Mouse (Mus musculus): ENCODE measurements around the gene Fam216a. TPM values are rescaled to one million over a fixed set of nuclear protein-coding genes. Genes with fewer than 3 reads are reported as not detected.

Gene Fam216a
- total and polyA plus RNA-seq, 3 experiments: 38.2 to 50.2 (median 41.4) TPM

- H3K36me3 ChIP-seq (replicated peaks in 1 of 2; ENCODE audit: control insufficient read depth in 1 of 2, insufficient read depth in 1 of 2, low read length in 1 of 2): peaks cover 33 to 71% of the 10 kb centered on the region in 2 experiments
- H3K4me1 ChIP-seq (ENCODE audit: control insufficient read depth in 1 of 2, insufficient read depth in 2 of 2): peaks cover 4 to 12% of the 10 kb centered on the region in 2 experiments; a peak in 3 of 4 replicates
- H3K4me3 ChIP-seq (replicated peaks in 1 of 3; ENCODE audit: low read depth in 2 of 3, low read length in 2 of 3, poor library complexity in 1 of 3): no peak overlapping the region
- dilution Hi-C loops (cut with MboI; ENCODE audit: extremely low pct_ligation_motif_present, extremely low pct_unique_long_range_greater_than_20kb, low sequenced_read_pairs): no loop called here
- peaks cover 14% of the 10 kb centered on the region for H3K79me2 ChIP-seq (replicated peaks; ENCODE audit: control insufficient read depth, extremely low read depth, insufficient read depth, poor library complexity, severe bottlenecking)
- no peak for DNase-seq (ENCODE audit: extremely low read depth)
- no peak for TF ChIP-seq EP300 (IDR thresholded peaks at IDR 0.05; ENCODE audit: low read length)
- TF ChIP-seq RCOR1 (conservative IDR thresholded peaks at IDR 0.05; ENCODE audit: low read depth, low read length): no peak
- no peak for TF ChIP-seq TCF12 (IDR thresholded peaks at IDR 0.05; ENCODE audit: low read depth, low read length)
- TF ChIP-seq KAT2A (IDR thresholded peaks at IDR 0.05; ENCODE audit: insufficient replicate concordance, low read length): no peak
- TF ChIP-seq GABPA (IDR thresholded peaks at IDR 0.05; ENCODE audit: insufficient replicate concordance, low read depth, low read length): no peak
- H3K27me3 ChIP-seq (replicated peaks): no peaks in the 10 kb centered on the region
- no peak overlapping the region for H3K9ac ChIP-seq (ENCODE audit: insufficient read depth, low read depth)
- in situ Hi-C loops (cut with MboI; ENCODE audit: low pct_ligation_motif_present, low pct_unique_long_range_greater_than_20kb, low sequenced_read_pairs): no loop called here
- H3K9me3 ChIP-seq (replicated peaks; ENCODE audit: low read length): no peaks in the 10 kb centered on the region
- no peak overlapping the region for H3K27ac ChIP-seq (ENCODE audit: insufficient read depth, low read depth)
- no peak overlapping the region for H3K4me2 ChIP-seq (ENCODE audit: insufficient read depth, low read depth, poor library complexity, severe bottlenecking)
Measured at GRCm38 (mm10) chr5:122377101-122377833, 5.1 kb upstream of the Fam216a start.

- Histone ChIP-seq H3K27me3 (replicated peaks) (no peaks in the 10 kb centered on the region), H3K9me3 (replicated peaks; ENCODE audit: low read length) (no peaks in the 10 kb centered on the region), H3K36me3 (replicated peaks in 1 of 2; ENCODE audit: control insufficient read depth in 1 of 2, insufficient read depth in 1 of 2, low read length in 1 of 2) (peaks cover 17 to 51% of the 10 kb centered on the region in 2 experiments), H3K4me1 (ENCODE audit: control insufficient read depth in 1 of 2, insufficient read depth in 2 of 2) (peaks cover 4 to 15% of the 10 kb centered on the region in 2 experiments; a peak in 3 of 4 replicates), H3K79me2 (replicated peaks; ENCODE audit: control insufficient read depth, extremely low read depth, insufficient read depth, poor library complexity, severe bottlenecking) (peaks cover 18% of the 10 kb centered on the region), H3K4me2 (ENCODE audit: insufficient read depth, low read depth, poor library complexity, severe bottlenecking) (peak overlapping the region; percentile 98), H3K4me3 (replicated peaks in 1 of 3; ENCODE audit: low read depth in 2 of 3, low read length in 2 of 3, poor library complexity in 1 of 3) (peak overlapping the region; percentile 63 to 91 (median 80)), H3K9ac (ENCODE audit: insufficient read depth, low read depth) (peak overlapping the region; percentile 79), H3K27ac (ENCODE audit: insufficient read depth, low read depth) (peak overlapping the region; percentile 76; the same call in 1 of the 2 replicates)
- DNase-seq (ENCODE audit: extremely low read depth): no peak
- dilution Hi-C loops (cut with MboI; ENCODE audit: extremely low pct_ligation_motif_present, extremely low pct_unique_long_range_greater_than_20kb, low sequenced_read_pairs): no loop called here
- TF ChIP-seq IRF4 (IDR thresholded peaks at IDR 0.05; ENCODE audit: low read depth, low read length) (no peak), ZNF384 (IDR thresholded peaks at IDR 0.05; ENCODE audit: low read depth, low read length) (peak; percentile 30; the same call in 1 of the 2 replicates)
- in situ Hi-C loops (cut with MboI; ENCODE audit: low pct_ligation_motif_present, low pct_unique_long_range_greater_than_20kb, low sequenced_read_pairs): no loop called here
Measured at GRCm38 (mm10) chr5:122372878-122373277, 714 bp upstream of the Fam216a start.

GRCm38 (mm10) chr5:122371591-122372191 is 473 bp downstream of the Fam216a start, which contains the start of gene Gpn3:
TSS of gene Gpn3 (plus strand) at chr5:122371876.
- Histone ChIP-seq H3K9me3 (replicated peaks; ENCODE audit: low read length) (no peaks in the 10 kb centered on the region), H3K36me3 (replicated peaks in 1 of 2; ENCODE audit: control insufficient read depth in 1 of 2, insufficient read depth in 1 of 2, low read length in 1 of 2) (peaks cover 28 to 55% of the 10 kb centered on the region in 2 experiments), H3K27me3 (replicated peaks) (no peaks in the 10 kb centered on the region), H3K27ac (ENCODE audit: insufficient read depth, low read depth) (peak within 1 kb of the TSS; percentile 84), H3K4me3 (replicated peaks in 1 of 3; ENCODE audit: low read depth in 2 of 3, low read length in 2 of 3, poor library complexity in 1 of 3) (peak within 1 kb of the TSS; percentile 63 to 91 (median 80)), H3K4me1 (ENCODE audit: control insufficient read depth in 1 of 2, insufficient read depth in 2 of 2) (peaks cover 4 to 15% of the 10 kb centered on the region in 2 experiments; a peak in 3 of 4 replicates), H3K79me2 (replicated peaks; ENCODE audit: control insufficient read depth, extremely low read depth, insufficient read depth, poor library complexity, severe bottlenecking) (peaks cover 18% of the 10 kb centered on the region), H3K9ac (ENCODE audit: insufficient read depth, low read depth) (peak within 1 kb of the TSS; percentile 79), H3K4me2 (ENCODE audit: insufficient read depth, low read depth, poor library complexity, severe bottlenecking) (peak within 1 kb of the TSS; percentile 98)
- DNase-seq (ENCODE audit: extremely low read depth): no peak
- TF ChIP-seq MAX (IDR thresholded peaks at IDR 0.05; ENCODE audit: low read length): no peak
- no peak; the same call in 1 of the 2 replicates for TF ChIP-seq SIN3A (IDR thresholded peaks at IDR 0.05; ENCODE audit: low read length)
- no peak for TF ChIP-seq TBP (conservative IDR thresholded peaks at IDR 0.05; ENCODE audit: low read depth, low read length)
- no peak for TF ChIP-seq MXI1 (IDR thresholded peaks at IDR 0.05; ENCODE audit: low read depth, low read length)
- TF ChIP-seq KAT2A (IDR thresholded peaks at IDR 0.05; ENCODE audit: insufficient replicate concordance, low read length): 0 out of 2 replicates have a peak, but pooled peaks have one; percentile 55
- TF ChIP-seq UBTF (IDR thresholded peaks at IDR 0.05; ENCODE audit: low read depth, low read length): 0 out of 2 replicates have a peak, but pooled peaks have one; percentile 44
- in situ Hi-C loops (cut with MboI; ENCODE audit: low pct_ligation_motif_present, low pct_unique_long_range_greater_than_20kb, low sequenced_read_pairs) (no loop called here), dilution Hi-C loops (cut with MboI; ENCODE audit: extremely low pct_ligation_motif_present, extremely low pct_unique_long_range_greater_than_20kb, low sequenced_read_pairs) (no loop called here)

Data from CH12.LX (cell line).